Mouse (Mus musculus): ENCODE results near the gene Ddt. TPM values are rescaled to one million over a fixed set of nuclear protein-coding genes. Genes with fewer than 3 reads are reported as not detected.

The Ddt gene
- polyA plus RNA-seq (2014; fragmentation: Nextera tagmentation; extraction: Ambion mirVana) = 35.9 and 37.5 TPM in 2 replicates

DNA sequence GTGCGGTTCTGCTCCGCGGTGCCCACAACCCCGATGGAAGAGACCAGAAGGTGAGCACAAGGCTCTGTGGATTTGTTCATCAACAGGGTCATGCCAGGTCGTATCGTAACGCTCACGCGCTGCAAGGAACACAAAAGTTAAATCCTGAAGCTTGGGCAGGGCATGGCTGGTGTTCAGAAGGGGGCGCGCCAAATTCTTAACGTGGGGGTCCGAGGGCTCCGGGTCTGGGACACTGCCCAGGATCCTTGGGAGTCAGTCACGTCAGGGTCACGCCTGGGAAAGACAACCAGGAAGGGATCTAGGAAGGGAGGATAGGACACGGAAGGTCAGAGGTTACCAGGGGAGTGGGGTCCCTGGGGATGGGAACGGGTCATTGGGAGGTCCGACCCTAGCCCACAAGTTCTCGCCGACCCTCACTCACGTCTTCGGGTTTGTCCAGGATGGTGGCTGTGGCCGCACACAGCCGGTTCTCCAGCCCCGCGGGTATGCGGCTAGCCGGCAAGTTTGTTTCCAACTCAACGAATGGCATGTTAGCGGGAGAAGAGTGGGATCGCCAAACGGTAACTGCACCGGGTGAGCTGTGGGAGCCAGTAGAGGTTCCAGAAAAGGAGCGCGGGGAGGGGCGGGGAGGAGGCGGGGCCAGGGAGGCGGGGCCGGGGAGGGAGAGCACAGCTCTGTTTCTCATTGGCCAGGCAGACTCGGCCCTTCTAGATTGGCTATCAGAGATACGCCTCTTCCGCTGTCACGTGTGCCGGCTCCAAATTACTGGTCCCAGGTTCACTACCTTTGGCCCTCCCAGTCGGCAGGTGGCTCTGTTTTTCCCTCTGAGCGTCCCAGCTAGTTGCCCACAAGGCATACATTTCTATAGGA is at the start of gene Ddt:
TSS of gene Ddt (minus strand) at position 620 of the 870 bp plus-strand sequence.
- Histone ChIP-seq H3K4me2 (ENCODE audit: low read length) (peak within 1 kb of the TSS; percentile 91), H3K9me3 (ENCODE audit: control insufficient read depth, low read length) (no peaks in the 10 kb centered on the region), H3K4me3 (ENCODE audit: control insufficient read depth in 1 of 2, insufficient read depth in 1 of 2, low read depth in 1 of 2, low read length in 2 of 2) (peak within 1 kb of the TSS; percentile 53 to 81), H3K36me3 (ENCODE audit: control insufficient read depth, insufficient read depth, low read length) (no peaks in the 10 kb centered on the region), H3K9ac (ENCODE audit: low read length) (peak within 1 kb of the TSS; percentile 71), H3K27ac (replicated peaks in 1 of 2; ENCODE audit: control insufficient read depth in 1 of 2, insufficient read depth in 1 of 2, low read depth in 2 of 2, low read length in 2 of 2) (0 out of 4 replicates have a peak within 1 kb of the TSS, but pooled peaks of 1 of the 2 experiments have one; percentile 49), H3K27me3 (ENCODE audit: control insufficient read depth, insufficient read depth, low read length) (no peaks in the 10 kb centered on the region), H3K4me1 (ENCODE audit: control insufficient read depth in 2 of 2, insufficient read depth in 2 of 2, low read length in 2 of 2) (peaks cover 6 to 8% of the 10 kb centered on the region in 2 experiments; a peak in 2 of 4 replicates)
- WGBS = under 1% methylated on average over 45 of the region's 47 CpGs
- peak; percentile 85 for ATAC-seq (ENCODE audit: insufficient number of reproducible peaks, insufficient read depth, low FRiP score, low read depth)

DNA sequence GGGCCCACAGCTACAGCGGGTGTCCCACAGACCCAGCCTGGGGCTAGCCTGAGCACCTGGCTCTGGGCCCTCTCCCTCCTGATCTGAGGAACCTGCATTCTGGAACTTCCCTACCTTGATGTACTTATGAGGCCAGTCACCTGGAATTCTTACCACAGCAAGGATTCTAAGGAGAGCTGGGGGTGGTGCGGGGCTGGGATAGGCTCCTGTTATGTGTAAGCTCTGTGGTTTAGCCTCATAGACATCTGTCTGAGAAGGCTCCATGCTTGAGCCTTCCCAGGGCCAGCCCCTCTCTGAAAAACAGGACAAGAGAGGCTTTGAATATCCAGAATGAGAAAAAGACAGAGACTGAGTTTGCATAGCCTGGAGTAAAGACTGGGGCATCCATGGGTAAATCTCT is 49.2 kb upstream of the Ddt start, which contains the start of gene Gstt4:
TSS of gene Gstt4 (minus strand) at position 101 of the 400 bp plus-strand sequence.
- H3K27me3 ChIP-seq (ENCODE audit: control insufficient read depth, insufficient read depth, low read length) = no peaks in the 10 kb centered on the region
- no peaks in the 10 kb centered on the region for H3K36me3 ChIP-seq (ENCODE audit: control insufficient read depth, insufficient read depth, low read length)
- H3K4me3 ChIP-seq (ENCODE audit: control insufficient read depth in 1 of 2, insufficient read depth in 1 of 2, low read depth in 1 of 2, low read length in 2 of 2) = no peak within 1 kb of the TSS
- no peak within 1 kb of the TSS for H3K4me2 ChIP-seq (ENCODE audit: low read length)
- no peak within 1 kb of the TSS for H3K9ac ChIP-seq (ENCODE audit: low read length)
- no peak for ATAC-seq (ENCODE audit: insufficient number of reproducible peaks, insufficient read depth, low FRiP score, low read depth)
- 0 out of 2 replicates have a peak, but pooled peaks cover 2% of the 10 kb centered on the region for H3K9me3 ChIP-seq (ENCODE audit: control insufficient read depth, low read length)
- H3K27ac ChIP-seq (replicated peaks in 1 of 2; ENCODE audit: control insufficient read depth in 1 of 2, insufficient read depth in 1 of 2, low read depth in 2 of 2, low read length in 2 of 2) = no peak within 1 kb of the TSS
- H3K4me1 ChIP-seq (ENCODE audit: control insufficient read depth in 2 of 2, insufficient read depth in 2 of 2, low read length in 2 of 2) = no peaks in the 10 kb centered on the region
- 93% methylated on average over 2 of the region's 2 CpGs for WGBS

DNA sequence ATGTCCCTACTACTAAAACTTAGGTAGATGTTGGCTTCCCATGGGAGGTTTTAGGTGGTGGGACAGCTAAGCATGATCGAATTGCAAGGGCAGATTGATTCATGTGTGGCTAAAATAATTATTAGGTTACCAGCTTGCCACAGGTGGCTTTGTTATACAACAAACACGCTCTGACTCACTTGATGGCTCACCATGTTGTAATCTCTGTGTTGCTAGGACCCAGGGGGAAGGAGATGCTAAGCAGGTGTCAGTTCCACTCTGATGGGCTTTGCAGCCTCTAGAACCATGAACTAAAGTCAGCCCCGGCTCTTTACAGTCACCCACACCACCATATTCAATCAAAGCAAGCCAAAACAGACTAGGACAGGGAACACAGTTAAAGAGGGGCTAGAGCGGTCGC is 46.7 kb upstream of the Ddt start:
- no peak overlapping the region for H3K4me3 ChIP-seq (ENCODE audit: control insufficient read depth in 1 of 2, insufficient read depth in 1 of 2, low read depth in 1 of 2, low read length in 2 of 2)
- ATAC-seq (ENCODE audit: insufficient number of reproducible peaks, insufficient read depth, low FRiP score, low read depth) = no peak
- no peak overlapping the region for H3K4me2 ChIP-seq (ENCODE audit: low read length)
- no peaks in the 10 kb centered on the region for H3K4me1 ChIP-seq (ENCODE audit: control insufficient read depth in 2 of 2, insufficient read depth in 2 of 2, low read length in 2 of 2)
- H3K9ac ChIP-seq (ENCODE audit: low read length) = no peak overlapping the region
- no peaks in the 10 kb centered on the region for H3K27me3 ChIP-seq (ENCODE audit: control insufficient read depth, insufficient read depth, low read length)
- H3K27ac ChIP-seq (replicated peaks in 1 of 2; ENCODE audit: control insufficient read depth in 1 of 2, insufficient read depth in 1 of 2, low read depth in 2 of 2, low read length in 2 of 2) = no peak overlapping the region
- 0 out of 2 replicates have a peak, but pooled peaks cover 2% of the 10 kb centered on the region for H3K9me3 ChIP-seq (ENCODE audit: control insufficient read depth, low read length)
- 84% methylated on average over 5 of the region's 5 CpGs for WGBS
- H3K36me3 ChIP-seq (ENCODE audit: control insufficient read depth, insufficient read depth, low read length) = no peaks in the 10 kb centered on the region

DNA sequence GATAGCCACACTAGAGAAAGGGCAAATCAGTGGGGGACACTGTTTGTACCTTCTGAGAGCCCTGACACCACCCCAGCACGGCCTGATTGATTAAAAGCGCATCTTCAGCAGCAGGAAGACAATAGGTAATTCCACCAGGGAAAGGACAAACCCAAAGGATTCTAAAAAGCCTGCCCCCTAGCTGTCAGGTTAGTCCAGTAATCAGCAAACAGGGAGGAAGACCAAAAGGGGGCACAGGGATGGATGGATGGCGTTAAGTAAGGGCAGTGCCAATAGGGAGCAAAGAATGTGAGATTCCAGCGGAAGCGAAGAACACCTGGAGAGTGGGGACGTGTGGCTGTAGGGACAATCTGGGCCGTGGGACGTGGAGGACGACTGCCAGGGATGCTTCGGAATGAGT is 45.4 kb upstream of the Ddt start:
- H3K4me3 ChIP-seq (ENCODE audit: control insufficient read depth in 1 of 2, insufficient read depth in 1 of 2, low read depth in 1 of 2, low read length in 2 of 2) = no peak overlapping the region
- no peak overlapping the region for H3K9ac ChIP-seq (ENCODE audit: low read length)
- no peaks in the 10 kb centered on the region for H3K27me3 ChIP-seq (ENCODE audit: control insufficient read depth, insufficient read depth, low read length)
- 0 out of 2 replicates have a peak, but pooled peaks cover 2% of the 10 kb centered on the region for H3K9me3 ChIP-seq (ENCODE audit: control insufficient read depth, low read length)
- no peak overlapping the region for H3K27ac ChIP-seq (replicated peaks in 1 of 2; ENCODE audit: control insufficient read depth in 1 of 2, insufficient read depth in 1 of 2, low read depth in 2 of 2, low read length in 2 of 2)
- WGBS = 61% methylated on average over 10 of the region's 10 CpGs
- H3K4me1 ChIP-seq (ENCODE audit: control insufficient read depth in 2 of 2, insufficient read depth in 2 of 2, low read length in 2 of 2) = no peaks in the 10 kb centered on the region
- H3K4me2 ChIP-seq (ENCODE audit: low read length) = no peak overlapping the region
- no peaks in the 10 kb centered on the region for H3K36me3 ChIP-seq (ENCODE audit: control insufficient read depth, insufficient read depth, low read length)
- ATAC-seq (ENCODE audit: insufficient number of reproducible peaks, insufficient read depth, low FRiP score, low read depth) = no peak

DNA sequence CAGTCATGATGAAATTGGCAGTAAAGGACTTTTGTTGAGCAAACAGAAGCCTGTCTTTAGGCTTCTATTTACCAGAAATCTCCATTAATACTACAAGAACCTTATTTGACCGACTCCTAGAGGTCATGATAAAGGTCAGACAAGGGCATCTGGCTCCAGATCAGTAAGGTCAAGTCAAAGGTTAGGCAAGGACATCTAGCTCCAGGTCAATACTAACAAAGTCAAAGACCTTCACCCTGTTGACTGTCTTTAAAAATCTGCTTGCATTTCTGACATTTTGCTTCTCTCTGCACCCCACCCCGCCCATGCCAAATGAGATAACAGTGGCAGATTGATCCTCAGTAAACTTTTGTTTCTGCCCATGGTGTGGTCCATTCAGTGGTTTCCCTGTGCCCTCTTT is 31.0 kb upstream of the Ddt start:
- 57% methylated on average over 2 of the region's 2 CpGs for WGBS
- H3K4me1 ChIP-seq (ENCODE audit: control insufficient read depth in 2 of 2, insufficient read depth in 2 of 2, low read length in 2 of 2) = no peaks in the 10 kb centered on the region
- H3K27me3 ChIP-seq (ENCODE audit: control insufficient read depth, insufficient read depth, low read length) = no peaks in the 10 kb centered on the region
- H3K9ac ChIP-seq (ENCODE audit: low read length) = no peak overlapping the region
- no peak for ATAC-seq (ENCODE audit: insufficient number of reproducible peaks, insufficient read depth, low FRiP score, low read depth)
- no peak overlapping the region for H3K4me3 ChIP-seq (ENCODE audit: control insufficient read depth in 1 of 2, insufficient read depth in 1 of 2, low read depth in 1 of 2, low read length in 2 of 2)
- no peaks in the 10 kb centered on the region for H3K9me3 ChIP-seq (ENCODE audit: control insufficient read depth, low read length)
- H3K36me3 ChIP-seq (ENCODE audit: control insufficient read depth, insufficient read depth, low read length) = no peaks in the 10 kb centered on the region
- no peak overlapping the region for H3K4me2 ChIP-seq (ENCODE audit: low read length)
- no peak overlapping the region for H3K27ac ChIP-seq (replicated peaks in 1 of 2; ENCODE audit: control insufficient read depth in 1 of 2, insufficient read depth in 1 of 2, low read depth in 2 of 2, low read length in 2 of 2)

DNA sequence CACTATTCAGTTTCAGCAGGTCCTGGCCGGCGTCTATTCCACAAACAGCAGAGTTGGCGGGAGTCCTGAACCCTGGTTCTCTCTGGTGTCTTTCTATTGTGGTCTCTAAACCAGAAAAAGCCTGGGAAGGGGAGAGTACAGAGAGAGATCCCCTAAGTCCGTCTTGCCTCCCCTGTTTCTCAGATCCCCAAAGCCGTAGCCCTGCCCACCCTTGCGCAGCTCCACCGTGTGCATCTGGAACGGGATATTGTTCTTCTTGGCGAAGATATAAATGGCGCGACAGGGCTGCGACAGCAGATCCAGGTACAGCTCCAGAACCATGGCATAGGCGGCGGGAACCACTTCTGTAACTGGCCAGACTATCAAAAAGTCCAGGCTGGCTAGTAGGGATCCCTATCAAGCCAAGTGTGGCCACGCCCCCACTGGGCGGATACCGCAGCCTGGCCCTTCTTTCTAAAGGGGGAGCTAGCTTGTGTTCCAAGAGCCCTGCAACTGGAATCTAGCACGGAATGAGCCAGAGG is 25.0 kb upstream of the Ddt start, which contains the start of gene Gstt1:
TSS of gene Gstt1 (minus strand) at position 409 of the 521 bp plus-strand sequence.
- peaks cover 8 to 12% of the 10 kb centered on the region in 2 experiments; a peak in 3 of 4 replicates for H3K4me1 ChIP-seq (ENCODE audit: control insufficient read depth in 2 of 2, insufficient read depth in 2 of 2, low read length in 2 of 2)
- no peak within 1 kb of the TSS for H3K27ac ChIP-seq (replicated peaks in 1 of 2; ENCODE audit: control insufficient read depth in 1 of 2, insufficient read depth in 1 of 2, low read depth in 2 of 2, low read length in 2 of 2)
- H3K4me2 ChIP-seq (ENCODE audit: low read length) = peak within 1 kb of the TSS; percentile 86
- H3K27me3 ChIP-seq (ENCODE audit: control insufficient read depth, insufficient read depth, low read length) = no peaks in the 10 kb centered on the region
- H3K9ac ChIP-seq (ENCODE audit: low read length) = peak within 1 kb of the TSS; percentile 64
- no peaks in the 10 kb centered on the region for H3K9me3 ChIP-seq (ENCODE audit: control insufficient read depth, low read length)
- peak within 1 kb of the TSS; percentile 51 to 53 for H3K4me3 ChIP-seq (ENCODE audit: control insufficient read depth in 1 of 2, insufficient read depth in 1 of 2, low read depth in 1 of 2, low read length in 2 of 2)
- WGBS = 1% methylated on average over 18 of the region's 18 CpGs
- 0 out of 2 replicates have a peak, but pooled peaks have one; percentile 3 for ATAC-seq (ENCODE audit: insufficient number of reproducible peaks, insufficient read depth, low FRiP score, low read depth)
- H3K36me3 ChIP-seq (ENCODE audit: control insufficient read depth, insufficient read depth, low read length) = no peaks in the 10 kb centered on the region

DNA sequence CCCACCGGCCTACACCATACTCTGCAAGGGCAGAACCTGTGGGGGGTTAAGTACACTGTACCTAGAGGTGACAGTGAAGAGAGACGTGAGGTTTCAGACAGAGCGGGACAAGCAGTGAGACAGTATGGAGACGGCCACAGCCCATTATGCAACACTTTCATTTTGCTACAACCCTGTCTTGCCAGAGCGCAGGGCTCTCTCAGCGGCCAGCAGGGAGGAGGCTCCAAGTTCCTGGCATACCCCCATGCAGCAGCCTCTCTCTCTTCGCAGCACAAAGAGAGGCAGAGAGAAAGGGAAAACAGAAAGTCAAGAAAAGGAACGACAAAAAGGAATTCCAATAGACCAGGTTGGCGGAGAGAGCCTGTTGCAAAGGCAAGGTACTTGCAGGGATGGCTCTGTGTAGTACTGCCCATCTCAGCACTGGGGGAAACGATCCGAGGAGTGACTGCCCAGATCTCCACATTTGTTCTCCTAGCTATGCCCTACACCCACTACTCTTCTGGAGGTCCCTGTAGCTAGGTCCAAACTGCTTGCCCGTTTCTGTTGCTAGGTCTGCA is 24.5 kb upstream of the Ddt start:
- Histone ChIP-seq H3K27ac (replicated peaks in 1 of 2; ENCODE audit: control insufficient read depth in 1 of 2, insufficient read depth in 1 of 2, low read depth in 2 of 2, low read length in 2 of 2) (no peak overlapping the region), H3K4me1 (ENCODE audit: control insufficient read depth in 2 of 2, insufficient read depth in 2 of 2, low read length in 2 of 2) (peaks cover 8 to 12% of the 10 kb centered on the region in 2 experiments; a peak in 3 of 4 replicates), H3K27me3 (ENCODE audit: control insufficient read depth, insufficient read depth, low read length) (no peaks in the 10 kb centered on the region), H3K9me3 (ENCODE audit: control insufficient read depth, low read length) (no peaks in the 10 kb centered on the region), H3K4me2 (ENCODE audit: low read length) (peak overlapping the region; percentile 86), H3K4me3 (ENCODE audit: control insufficient read depth in 1 of 2, insufficient read depth in 1 of 2, low read depth in 1 of 2, low read length in 2 of 2) (peak overlapping the region; percentile 51 to 53), H3K36me3 (ENCODE audit: control insufficient read depth, insufficient read depth, low read length) (no peaks in the 10 kb centered on the region), H3K9ac (ENCODE audit: low read length) (peak overlapping the region; percentile 64)
- ATAC-seq (ENCODE audit: insufficient number of reproducible peaks, insufficient read depth, low FRiP score, low read depth) = no peak
- WGBS = under 1% methylated on average over 12 of the region's 12 CpGs
